Mouse (Mus musculus) heart, postnatal 0 days (tissue): ENCODE measurements around the gene Fbxo34. TPM values are rescaled to one million over a fixed set of nuclear protein-coding genes. Genes with fewer than 3 reads are reported as not detected.

Experiments used
- ATAC-seq: fragments of 200-750 bp; cut with Nextera tagmentation; 2 replicates; pipeline ENCODE4 v1.8.0; 2017; ENCODE audit warnings: low read depth, moderate number of reproducible peaks, moderate library complexity; ENCODE audit not compliant: insufficient read depth
- DNase-seq: peaks from one replicate; pipeline ENCODE4 v3.0.0-alpha.2; 2016; ENCODE audit warnings: low spot score
- H3K27ac ChIP-seq: fragments of 300-500 bp; sonication (generic); 2 replicates; pipeline ENCODE4 v1.5.1; 2014; ENCODE audit warnings: low read depth, mild to moderate bottlenecking
- H3K27me3 ChIP-seq: fragments of 300-500 bp; sonication (generic); 2 replicates; pipeline ENCODE4 v1.6.1; 2014; ENCODE audit warnings: low read length, mixed read lengths; ENCODE audit not compliant: control insufficient read depth, insufficient read depth
- H3K36me3 ChIP-seq: fragments of 300-500 bp; sonication (generic); replicated peaks from 2 replicates; pipeline ENCODE4 v1.6.1; 2014; ENCODE audit warnings: low read length, mixed read lengths; ENCODE audit not compliant: control insufficient read depth, insufficient read depth
- H3K4me1 ChIP-seq: fragments of 300-500 bp; sonication (generic); 2 replicates; pipeline ENCODE4 v1.6.1; 2014; ENCODE audit warnings: antibody characterized with exemption; ENCODE audit not compliant: control insufficient read depth, insufficient read depth
- H3K4me2 ChIP-seq: fragments of 300-500 bp; sonication (generic); 2 replicates; pipeline ENCODE4 v1.6.1; 2014; ENCODE audit warnings: low read depth, mild to moderate bottlenecking, low read length, moderate library complexity
- H3K4me3 ChIP-seq: fragments of 300-500 bp; sonication (generic); 2 replicates; pipeline ENCODE4 v1.5.1; 2014; ENCODE audit warnings: low read depth, low read length
- H3K9ac ChIP-seq: fragments of 300-500 bp; sonication (generic); replicated peaks from 2 replicates; pipeline ENCODE4 v1.6.1; 2014; ENCODE audit warnings: low read depth, low read length, mixed read lengths
- H3K9me3 ChIP-seq: fragments of 300-500 bp; sonication (generic); replicated peaks from 2 replicates; pipeline ENCODE4 v1.6.1; 2016; ENCODE audit warnings: low read length; ENCODE audit not compliant: control insufficient read depth
- CTCF ChIP-seq: IDR thresholded peaks from 2 replicates; pipeline ENCODE4 v1.5.1; 2016; ENCODE audit warnings: antibody characterized with exemption, control low read depth, low read depth
- EP300 ChIP-seq: IDR thresholded peaks from 2 replicates; pipeline ENCODE4 v1.6.1; 2016; ENCODE audit warnings: antibody characterized with exemption, low read depth
- WGBS: fragments of 180-500 bp; shearing (Covaris S2); extraction: QIAGEN DNeasy Blood & Tissue Kit; methylation state at CpG from one replicate; pipeline ENCODE4 v1.1.7; 2014; 5-methylcytosine and 5-hydroxymethylcytosine counted together
- polyA plus RNA-seq: library from polyadenylated mRNA; unstranded; fragments of >200 nt; fragmentation: Nextera tagmentation; extraction: Ambion mirVana; gene quantifications from 2 replicates; pipeline ENCODE4 v1.2.1, GENCODE M21; 2015
- total RNA-seq: library from RNA; depleted of rRNA; stranded (reverse); fragments of >200 nt; gene quantifications from 2 replicates; pipeline ENCODE4 v1.2.3, GENCODE M21; 2014; ENCODE audit warnings: low replicate concordance

The Fbxo34 gene
- total and polyA plus RNA-seq, 2 experiments from 2014 or later: 9.9 to 12.8 TPM

GRCm38 (mm10) chr14:47551668-47552067, 101.4 kb downstream of the Fbxo34 start:
- 96% methylated on average over 6 of the region's 6 CpGs for WGBS
- Histone ChIP-seq H3K9ac (no peak overlapping the region), H3K4me2 (no peak overlapping the region), H3K27ac (no peak overlapping the region), H3K4me1 (no peaks in the 10 kb centered on the region), H3K4me3 (no peak overlapping the region), H3K9me3 (no peaks in the 10 kb centered on the region), H3K36me3 (peaks cover 82% of the 10 kb centered on the region), H3K27me3 (no peaks in the 10 kb centered on the region)
- DNase-seq (no peak), ATAC-seq (no peak)
- TF ChIP-seq CTCF: no peak
- TF ChIP-seq EP300: no peak

DNA sequence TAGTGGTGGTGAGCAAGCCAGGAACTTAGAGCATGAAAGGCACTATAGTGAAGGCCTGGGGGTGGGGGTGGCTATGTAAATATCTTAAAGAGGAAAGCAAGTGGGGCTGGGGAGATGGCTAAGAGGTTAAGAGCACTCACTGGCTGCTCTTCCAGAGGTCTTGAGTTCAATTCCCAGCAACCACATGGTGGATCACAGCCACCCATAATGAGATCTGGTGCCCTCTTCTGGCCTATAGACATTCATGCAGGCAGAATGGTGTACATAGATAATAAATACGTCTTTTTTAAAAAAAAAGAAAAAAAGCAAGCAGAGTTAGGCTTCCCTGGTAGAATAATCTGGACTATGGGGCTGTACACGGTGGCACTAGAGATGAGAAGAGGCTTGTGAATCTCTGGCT, 103.2 kb downstream of the Fbxo34 start:
- H3K36me3 ChIP-seq: peaks cover 71% of the 10 kb centered on the region
- no peak for TF ChIP-seq CTCF
- no peak for TF ChIP-seq EP300
- no peak overlapping the region for H3K4me2 ChIP-seq
- no peaks in the 10 kb centered on the region for H3K27me3 ChIP-seq
- H3K4me1 ChIP-seq: no peaks in the 10 kb centered on the region
- WGBS: 87% methylated on average over 2 of the region's 2 CpGs
- no peak overlapping the region for H3K4me3 ChIP-seq
- no peak overlapping the region for H3K27ac ChIP-seq
- ATAC-seq (no peak), DNase-seq (no peak)
- H3K9ac ChIP-seq: no peak overlapping the region
- no peaks in the 10 kb centered on the region for H3K9me3 ChIP-seq

DNA sequence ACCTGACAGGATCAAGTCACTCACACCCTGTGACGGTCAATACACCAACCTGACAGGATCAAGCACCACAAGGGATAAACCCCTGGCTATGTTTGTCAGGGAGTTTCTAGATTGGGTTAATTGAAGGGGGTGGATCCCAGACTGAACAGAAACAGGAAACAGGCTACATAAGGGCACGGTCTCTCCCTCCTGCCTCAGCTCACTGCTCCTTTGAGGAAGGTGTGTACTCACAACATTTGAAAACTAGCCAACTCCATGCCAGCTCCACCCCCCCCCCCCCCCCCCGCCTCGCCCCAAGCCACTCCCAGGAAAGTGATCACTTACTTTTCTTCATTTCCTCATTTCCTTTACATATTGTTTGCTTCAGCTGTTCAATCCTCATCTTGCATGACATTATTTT, 104.0 kb downstream of the Fbxo34 start:
- Histone ChIP-seq H3K4me1 (no peaks in the 10 kb centered on the region), H3K27ac (no peak overlapping the region), H3K9me3 (no peaks in the 10 kb centered on the region), H3K4me2 (no peak overlapping the region), H3K27me3 (no peaks in the 10 kb centered on the region), H3K9ac (no peak overlapping the region), H3K36me3 (peaks cover 63% of the 10 kb centered on the region), H3K4me3 (no peak overlapping the region)
- TF ChIP-seq CTCF (no peak), EP300 (no peak)
- WGBS: 78% methylated on average over 4 of the region's 4 CpGs
- no peak for ATAC-seq
- DNase-seq: no peak

GRCm38 (mm10) chr14:47555225-47555624, 105.0 kb downstream of the Fbxo34 start:
- 90% methylated on average over 5 of the region's 5 CpGs for WGBS
- H3K27me3 ChIP-seq: no peaks in the 10 kb centered on the region
- peaks cover 57% of the 10 kb centered on the region for H3K36me3 ChIP-seq
- H3K27ac ChIP-seq: no peak overlapping the region
- no peak overlapping the region for H3K4me3 ChIP-seq
- ATAC-seq (no peak), DNase-seq (no peak)
- no peak overlapping the region for H3K9ac ChIP-seq
- no peak overlapping the region for H3K4me2 ChIP-seq
- H3K9me3 ChIP-seq: no peaks in the 10 kb centered on the region
- no peak for TF ChIP-seq CTCF
- no peak for TF ChIP-seq EP300
- no peaks in the 10 kb centered on the region for H3K4me1 ChIP-seq

GRCm38 (mm10) chr14:47560714-47561113, 110.5 kb downstream of the Fbxo34 start:
- H3K4me1 ChIP-seq: no peaks in the 10 kb centered on the region
- H3K27ac ChIP-seq: no peak overlapping the region
- no peaks in the 10 kb centered on the region for H3K9me3 ChIP-seq
- H3K27me3 ChIP-seq: no peaks in the 10 kb centered on the region
- H3K36me3 ChIP-seq: 0 out of 2 replicates have a peak, but pooled peaks cover 19% of the 10 kb centered on the region
- H3K9ac ChIP-seq: no peak overlapping the region
- TF ChIP-seq CTCF: no peak
- no peak for TF ChIP-seq EP300
- ATAC-seq (no peak), DNase-seq (no peak)
- no peak overlapping the region for H3K4me2 ChIP-seq
- WGBS: 86% methylated on average over 2 of the region's 2 CpGs
- H3K4me3 ChIP-seq: no peak overlapping the region

DNA sequence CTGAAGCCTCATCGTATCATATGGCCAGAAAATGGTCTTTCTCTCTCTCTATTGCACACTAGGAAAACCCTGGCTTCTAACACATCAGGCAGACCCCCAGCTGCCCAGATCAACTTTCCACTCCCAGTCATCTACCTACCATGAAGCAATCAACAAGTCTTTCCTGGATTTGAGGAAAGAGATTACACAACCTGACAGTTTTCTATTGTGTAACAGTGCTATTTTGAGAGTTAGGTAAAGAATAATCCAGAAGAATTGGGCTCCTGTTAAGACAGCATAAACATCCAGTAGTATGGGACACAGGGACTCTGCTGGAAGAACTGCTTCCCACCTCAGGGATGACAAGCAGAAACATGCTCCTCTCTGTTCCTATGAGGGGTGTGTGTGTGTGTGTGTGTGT, 112.3 kb downstream of the Fbxo34 start:
- WGBS: 95% methylated on average over 1 of the region's 1 CpGs
- no peak overlapping the region for H3K4me3 ChIP-seq
- no peak overlapping the region for H3K27ac ChIP-seq
- ATAC-seq (no peak), DNase-seq (no peak)
- no peaks in the 10 kb centered on the region for H3K27me3 ChIP-seq
- no peak overlapping the region for H3K4me2 ChIP-seq
- TF ChIP-seq CTCF (no peak), EP300 (no peak)
- no peaks in the 10 kb centered on the region for H3K9me3 ChIP-seq
- H3K36me3 ChIP-seq: 0 out of 2 replicates have a peak, but pooled peaks cover 13% of the 10 kb centered on the region
- H3K9ac ChIP-seq: no peak overlapping the region
- H3K4me1 ChIP-seq: no peaks in the 10 kb centered on the region
